Mouse (Mus musculus): Measurements from ENCODE around the gene Thsd7b. TPM values are rescaled to one million over a fixed set of nuclear protein-coding genes. Genes with fewer than 3 reads are reported as not detected.
"Not testable (repeated sequence)": the region's sequence is repeated elsewhere in the genome, so short reads cannot be mapped to it uniquely, and the experiment has no call there.

The Thsd7b gene
- polyA plus RNA-seq, 1 experiment from 2014 or later = 14.1 TPM

DNA sequence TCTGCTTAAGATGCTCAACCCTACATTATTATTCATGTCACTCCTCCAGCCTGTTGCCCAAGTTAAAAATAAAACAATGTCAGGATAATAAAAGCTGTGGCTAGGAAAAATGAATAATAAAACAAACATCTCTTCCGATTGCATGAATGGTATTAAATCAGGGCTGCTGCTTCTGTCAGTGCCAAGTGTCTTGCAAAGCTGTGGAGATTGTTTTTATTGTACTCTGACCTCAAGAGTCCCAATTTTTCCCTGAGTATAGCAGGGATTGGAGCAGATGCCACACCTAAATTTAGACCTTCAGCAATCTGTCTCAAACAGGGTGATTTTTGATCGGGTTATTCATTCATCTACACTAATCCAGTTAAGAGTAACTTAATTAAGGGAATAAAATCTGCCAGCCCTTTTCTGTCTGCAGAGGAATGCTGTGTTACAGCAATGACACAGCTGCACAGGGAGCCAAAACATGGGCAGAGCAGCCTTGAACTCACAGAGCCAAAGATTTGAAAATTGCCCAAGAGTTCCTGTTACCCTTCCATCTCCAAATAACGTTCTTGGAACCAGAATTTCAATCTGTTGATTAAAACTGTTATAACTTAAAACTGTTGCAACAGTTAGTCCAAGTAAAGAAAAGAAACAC, 316.4 kb downstream of the Thsd7b start:
- Histone ChIP-seq H3K27ac (no peak overlapping the region), H3K4me2 (replicated peaks) (no peak overlapping the region), H3K27me3 (no peaks in the 10 kb centered on the region), H3K4me3 (no peak overlapping the region), H3K9me3 (no peaks in the 10 kb centered on the region), H3K4me1 (no peaks in the 10 kb centered on the region), H3K9ac (no peak overlapping the region), H3K36me3 (no peaks in the 10 kb centered on the region)
- no peak for ATAC-seq (ENCODE audit: insufficient number of reproducible peaks, insufficient read depth, low FRiP score, low TSS enrichment)
- WGBS = 72% methylated on average over 3 of the region's 3 CpGs

DNA sequence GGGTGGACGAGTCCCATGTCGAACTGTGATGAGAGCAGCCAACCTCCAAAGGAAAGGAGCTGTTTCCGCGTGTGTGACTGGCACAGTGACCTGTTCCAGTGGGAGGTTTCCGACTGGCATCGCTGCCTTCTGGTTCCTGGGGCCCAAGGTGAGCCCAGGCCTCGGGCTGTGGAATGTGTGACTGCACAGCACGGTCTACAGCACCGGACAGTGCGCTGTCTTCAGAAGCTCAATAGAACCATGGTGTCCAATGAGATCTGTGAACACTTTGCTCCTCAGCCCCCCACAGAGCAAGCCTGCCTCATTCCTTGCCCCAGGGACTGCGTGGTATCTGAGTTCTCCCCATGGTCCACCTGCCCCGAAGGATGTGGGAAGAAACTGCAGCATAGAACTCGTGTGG, 322.3 kb downstream of the Thsd7b start:
- H3K4me2 ChIP-seq (replicated peaks) = no peak overlapping the region
- H3K27ac ChIP-seq = no peak overlapping the region
- ATAC-seq (ENCODE audit: insufficient number of reproducible peaks, insufficient read depth, low FRiP score, low TSS enrichment) = 0 out of 2 replicates have a peak, but pooled peaks have one; percentile 52
- H3K9me3 ChIP-seq = no peaks in the 10 kb centered on the region
- no peak overlapping the region for H3K4me3 ChIP-seq
- no peaks in the 10 kb centered on the region for H3K36me3 ChIP-seq
- no peaks in the 10 kb centered on the region for H3K4me1 ChIP-seq
- no peaks in the 10 kb centered on the region for H3K27me3 ChIP-seq
- WGBS = 87% methylated on average over 13 of the region's 13 CpGs
- no peak overlapping the region for H3K9ac ChIP-seq

DNA sequence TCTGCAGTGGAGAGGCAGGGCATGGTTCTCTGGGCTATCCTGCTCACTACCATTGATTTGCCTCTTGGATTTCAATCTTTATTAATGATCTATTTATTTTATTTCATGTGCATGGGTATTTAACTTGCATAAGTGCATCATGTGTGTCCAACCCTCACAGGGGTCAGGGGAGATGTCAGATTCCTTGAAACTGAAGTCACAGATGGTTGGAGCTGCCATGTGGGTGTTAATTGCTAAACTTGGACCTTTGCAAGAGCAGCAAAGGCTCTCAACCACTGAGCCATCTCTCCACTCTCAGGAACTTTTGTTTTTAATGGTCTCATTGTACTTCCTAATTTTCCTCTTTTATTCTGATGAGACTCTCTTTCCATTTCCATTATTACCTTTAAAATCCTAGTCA, 327.8 kb downstream of the Thsd7b start:
- H3K36me3 ChIP-seq = no peaks in the 10 kb centered on the region
- no peak for ATAC-seq (ENCODE audit: insufficient number of reproducible peaks, insufficient read depth, low FRiP score, low TSS enrichment)
- H3K4me2 ChIP-seq (replicated peaks) = no peak overlapping the region
- H3K4me3 ChIP-seq = no peak overlapping the region
- H3K27me3 ChIP-seq = no peaks in the 10 kb centered on the region
- H3K4me1 ChIP-seq = no peaks in the 10 kb centered on the region
- H3K9ac ChIP-seq = no peak overlapping the region
- H3K27ac ChIP-seq = no peak overlapping the region
- H3K9me3 ChIP-seq = no peaks in the 10 kb centered on the region

DNA sequence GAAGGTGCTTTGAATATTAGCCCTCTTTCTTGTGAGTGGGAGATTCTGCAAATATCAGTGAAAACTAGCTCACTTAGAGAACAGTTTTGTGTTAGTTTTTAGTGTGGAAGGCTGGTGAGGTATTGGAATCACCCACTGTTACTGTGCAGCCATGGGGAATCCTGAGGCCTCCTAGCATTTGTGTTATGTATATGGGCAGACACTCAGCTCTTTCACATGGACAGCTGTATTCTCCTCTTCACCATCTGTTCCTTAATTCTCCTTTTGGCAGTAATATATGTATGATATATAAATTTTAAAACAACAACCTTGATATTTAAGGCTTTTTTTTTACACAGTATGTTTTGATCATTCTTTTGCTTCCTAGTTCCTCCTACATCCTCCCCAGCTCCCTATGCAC, 329.2 kb downstream of the Thsd7b start:
- H3K9me3 ChIP-seq = no peaks in the 10 kb centered on the region
- no peak overlapping the region for H3K9ac ChIP-seq
- H3K4me1 ChIP-seq = no peaks in the 10 kb centered on the region
- H3K36me3 ChIP-seq = no peaks in the 10 kb centered on the region
- H3K4me3 ChIP-seq = no peak overlapping the region
- no peak overlapping the region for H3K27ac ChIP-seq
- no peak for ATAC-seq (ENCODE audit: insufficient number of reproducible peaks, insufficient read depth, low FRiP score, low TSS enrichment)
- H3K4me2 ChIP-seq (replicated peaks) = no peak overlapping the region
- H3K27me3 ChIP-seq = no peaks in the 10 kb centered on the region

DNA sequence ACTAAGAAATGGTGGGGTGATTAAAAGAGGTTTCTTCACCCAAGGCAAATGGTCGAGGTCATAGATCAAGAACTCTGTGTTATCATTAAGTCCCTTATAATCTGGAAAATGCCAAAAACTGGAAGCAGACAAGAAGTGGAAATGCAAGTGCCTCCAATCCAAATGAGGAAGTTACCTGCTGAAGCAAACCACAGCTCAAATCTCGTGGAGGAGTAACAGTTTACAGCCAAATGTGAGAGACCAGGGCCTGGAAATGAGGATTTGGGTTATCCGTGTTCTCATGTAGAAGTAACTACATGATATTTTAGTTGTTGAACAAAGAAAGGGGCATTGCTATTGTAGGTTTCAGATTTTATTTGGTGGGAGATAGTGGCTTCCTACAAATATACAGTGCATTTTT, 335.3 kb downstream of the Thsd7b start:
- Histone ChIP-seq H3K27ac (no peak overlapping the region), H3K9ac (no peak overlapping the region), H3K9me3 (no peaks in the 10 kb centered on the region), H3K36me3 (no peaks in the 10 kb centered on the region), H3K4me3 (no peak overlapping the region), H3K4me1 (no peaks in the 10 kb centered on the region), H3K4me2 (replicated peaks) (no peak overlapping the region), H3K27me3 (no peaks in the 10 kb centered on the region)
- no peak for ATAC-seq (ENCODE audit: insufficient number of reproducible peaks, insufficient read depth, low FRiP score, low TSS enrichment)
- 66% methylated on average over 3 of the region's 3 CpGs for WGBS

GRCm38 (mm10) chr1:129616080-129616479, 343.0 kb downstream of the Thsd7b start:
- no peak for ATAC-seq (ENCODE audit: insufficient number of reproducible peaks, insufficient read depth, low FRiP score, low TSS enrichment)
- H3K4me1 ChIP-seq = no peaks in the 10 kb centered on the region
- no peaks in the 10 kb centered on the region for H3K36me3 ChIP-seq
- H3K9ac ChIP-seq = no peak overlapping the region
- H3K4me2 ChIP-seq (replicated peaks) = no peak overlapping the region
- H3K4me3 ChIP-seq = no peak overlapping the region
- no peaks in the 10 kb centered on the region for H3K27me3 ChIP-seq
- no peak overlapping the region for H3K27ac ChIP-seq
- no peaks in the 10 kb centered on the region for H3K9me3 ChIP-seq
- WGBS = 71% methylated on average over 1 of the region's 1 CpGs

- no peaks in the 10 kb centered on the region for H3K4me1 ChIP-seq
- no peak overlapping the region for H3K4me2 ChIP-seq (replicated peaks)
- no peak overlapping the region for H3K4me3 ChIP-seq
- H3K9me3 ChIP-seq = no peaks in the 10 kb centered on the region
- no peaks in the 10 kb centered on the region for H3K36me3 ChIP-seq
- ATAC-seq (ENCODE audit: insufficient number of reproducible peaks, insufficient read depth, low FRiP score, low TSS enrichment) = no peak
- 84% methylated on average over 7 of the region's 7 CpGs for WGBS
- H3K27ac ChIP-seq = no peak overlapping the region
- no peak overlapping the region for H3K9ac ChIP-seq
- H3K27me3 ChIP-seq = no peaks in the 10 kb centered on the region
Measured at GRCm38 (mm10) chr1:129619440-129620301, 346.6 kb downstream of the Thsd7b start.

GRCm38 (mm10) chr1:129624519-129624918, 351.4 kb downstream of the Thsd7b start:
- no peak overlapping the region for H3K4me2 ChIP-seq (replicated peaks)
- no peak overlapping the region for H3K9ac ChIP-seq
- ATAC-seq (ENCODE audit: insufficient number of reproducible peaks, insufficient read depth, low FRiP score, low TSS enrichment) = no peak
- no peak overlapping the region for H3K27ac ChIP-seq
- H3K27me3 ChIP-seq = no peaks in the 10 kb centered on the region
- H3K4me3 ChIP-seq = no peak overlapping the region
- no peaks in the 10 kb centered on the region for H3K4me1 ChIP-seq
- H3K36me3 ChIP-seq = no peaks in the 10 kb centered on the region
- WGBS = 81% methylated on average over 6 of the region's 6 CpGs
- no peaks in the 10 kb centered on the region for H3K9me3 ChIP-seq

- WGBS = 69% methylated on average over 4 of the region's 4 CpGs
- no peak for ATAC-seq (ENCODE audit: insufficient number of reproducible peaks, insufficient read depth, low FRiP score, low TSS enrichment)
- no peak overlapping the region for H3K4me2 ChIP-seq (replicated peaks)
- no peaks in the 10 kb centered on the region for H3K4me1 ChIP-seq
- no peaks in the 10 kb centered on the region for H3K36me3 ChIP-seq
- no peaks in the 10 kb centered on the region for H3K9me3 ChIP-seq
- no peak overlapping the region for H3K4me3 ChIP-seq
- no peaks in the 10 kb centered on the region for H3K27me3 ChIP-seq
- H3K27ac ChIP-seq = no peak overlapping the region
- H3K9ac ChIP-seq = no peak overlapping the region
Measured at GRCm38 (mm10) chr1:129635146-129635545, 362.0 kb downstream of the Thsd7b start.

DNA sequence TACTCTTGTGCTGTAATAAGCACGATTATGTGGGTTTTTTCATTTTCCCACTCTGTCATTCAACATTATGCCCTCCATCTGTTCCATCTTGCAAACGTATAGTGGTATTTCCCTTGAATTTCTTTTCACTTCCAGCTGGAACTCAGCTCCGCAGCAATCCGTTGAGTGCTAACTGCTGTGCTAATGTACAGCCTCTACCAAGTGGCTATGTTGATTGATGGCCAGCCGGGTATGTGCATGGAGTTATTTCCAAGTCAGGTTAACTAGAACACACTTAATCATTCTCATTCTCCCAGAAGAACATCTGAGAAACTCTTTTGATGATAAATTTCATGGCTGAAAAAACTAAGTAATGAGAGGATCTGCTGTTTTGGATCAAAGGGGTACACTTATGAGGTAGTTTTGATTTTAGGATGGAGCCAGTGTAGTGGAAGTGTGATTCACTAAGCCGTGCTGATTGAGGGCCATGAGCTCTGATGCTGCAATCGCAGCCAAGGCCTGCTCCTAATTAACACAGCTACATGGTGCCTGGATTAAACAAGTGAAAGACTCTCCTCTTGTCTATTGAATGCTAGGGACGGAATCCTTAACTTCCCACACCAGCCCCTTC, 371.3 kb downstream of the Thsd7b start:
- no peaks in the 10 kb centered on the region for H3K4me1 ChIP-seq
- WGBS = 58% methylated on average over 8 of the region's 8 CpGs
- no peaks in the 10 kb centered on the region for H3K9me3 ChIP-seq
- ATAC-seq (ENCODE audit: insufficient number of reproducible peaks, insufficient read depth, low FRiP score, low TSS enrichment) = no peak
- no peak overlapping the region for H3K27ac ChIP-seq
- H3K27me3 ChIP-seq = no peaks in the 10 kb centered on the region
- no peak overlapping the region for H3K9ac ChIP-seq
- no peak overlapping the region for H3K4me2 ChIP-seq (replicated peaks)
- H3K36me3 ChIP-seq = no peaks in the 10 kb centered on the region
- H3K4me3 ChIP-seq = no peak overlapping the region

GRCm38 (mm10) chr1:129651448-129651847, 378.3 kb downstream of the Thsd7b start:
- not testable (repeated sequence) for H3K27ac ChIP-seq; H3K9ac ChIP-seq; H3K4me2 ChIP-seq (replicated peaks); H3K36me3 ChIP-seq; H3K9me3 ChIP-seq; H3K4me1 ChIP-seq; ATAC-seq (ENCODE audit: insufficient number of reproducible peaks, insufficient read depth, low FRiP score, low TSS enrichment); H3K27me3 ChIP-seq; H3K4me3 ChIP-seq
- 90% methylated on average over 6 of the region's 6 CpGs for WGBS

- Histone ChIP-seq H3K4me2 (replicated peaks) (no peak overlapping the region), H3K36me3 (no peaks in the 10 kb centered on the region), H3K4me1 (no peaks in the 10 kb centered on the region), H3K9me3 (no peaks in the 10 kb centered on the region), H3K4me3 (no peak overlapping the region), H3K9ac (no peak overlapping the region), H3K27me3 (no peaks in the 10 kb centered on the region), H3K27ac (no peak overlapping the region)
- no peak for ATAC-seq (ENCODE audit: insufficient number of reproducible peaks, insufficient read depth, low FRiP score, low TSS enrichment)
- 50% methylated on average over 3 of the region's 3 CpGs for WGBS
Measured at GRCm38 (mm10) chr1:129658045-129658444, 384.9 kb downstream of the Thsd7b start.
